Mouse (Mus musculus): Measurements from ENCODE around the gene Slc25a21. TPM values are rescaled to one million over a fixed set of nuclear protein-coding genes. Genes with fewer than 3 reads are reported as not detected.

Slc25a21 gene
- polyA plus RNA-seq, 1 experiment from 2014 or later, result 12.6 TPM

- DNase-seq (no peak), ATAC-seq (no peak)
- H3K9me3 ChIP-seq (ENCODE audit: low read length), result no peaks in the 10 kb centered on the region
- no peaks in the 10 kb centered on the region for H3K36me3 ChIP-seq (replicated peaks; ENCODE audit: insufficient read depth, low read length)
- H3K4me3 ChIP-seq (ENCODE audit: low read depth, low read length), result no peak overlapping the region
- no peak overlapping the region for H3K9ac ChIP-seq (replicated peaks)
- TF ChIP-seq CTCF (IDR thresholded peaks at IDR 0.05; ENCODE audit: low read depth), result no peak
- no peak for TF ChIP-seq EP300 (IDR thresholded peaks at IDR 0.05; ENCODE audit: low read depth)
- no peaks in the 10 kb centered on the region for H3K4me1 ChIP-seq (ENCODE audit: insufficient read depth)
- no peak overlapping the region for H3K27ac ChIP-seq (ENCODE audit: low read depth)
- WGBS (ENCODE audit: insufficient replicate concordance), result 84% methylated on average over 4 of the region's 4 CpGs
- no peak overlapping the region for H3K4me2 ChIP-seq (ENCODE audit: low read depth, low read length)
- H3K27me3 ChIP-seq (ENCODE audit: insufficient read depth, low read length), result no peaks in the 10 kb centered on the region
Observed at GRCm38 (mm10) chr12:56863873-56864562, 333.3 kb downstream of the Slc25a21 start.

- DNase-seq (no peak), ATAC-seq (no peak)
- H3K4me3 ChIP-seq (ENCODE audit: low read depth, low read length), result no peak overlapping the region
- WGBS (ENCODE audit: insufficient replicate concordance), result 53% methylated on average over 4 of the region's 4 CpGs
- TF ChIP-seq EP300 (IDR thresholded peaks at IDR 0.05; ENCODE audit: low read depth), result no peak
- TF ChIP-seq CTCF (IDR thresholded peaks at IDR 0.05; ENCODE audit: low read depth), result no peak
- H3K4me1 ChIP-seq (ENCODE audit: insufficient read depth), result no peaks in the 10 kb centered on the region
- H3K27me3 ChIP-seq (ENCODE audit: insufficient read depth, low read length), result no peaks in the 10 kb centered on the region
- H3K9ac ChIP-seq (replicated peaks), result no peak overlapping the region
- no peaks in the 10 kb centered on the region for H3K36me3 ChIP-seq (replicated peaks; ENCODE audit: insufficient read depth, low read length)
- no peak overlapping the region for H3K4me2 ChIP-seq (ENCODE audit: low read depth, low read length)
- no peak overlapping the region for H3K27ac ChIP-seq (ENCODE audit: low read depth)
- H3K9me3 ChIP-seq (ENCODE audit: low read length), result no peaks in the 10 kb centered on the region
Observed at GRCm38 (mm10) chr12:56852679-56853078, 344.6 kb downstream of the Slc25a21 start.

- no peak overlapping the region for H3K27ac ChIP-seq (ENCODE audit: low read depth)
- DNase-seq (no peak), ATAC-seq (no peak)
- H3K36me3 ChIP-seq (replicated peaks; ENCODE audit: insufficient read depth, low read length), result no peaks in the 10 kb centered on the region
- no peaks in the 10 kb centered on the region for H3K9me3 ChIP-seq (ENCODE audit: low read length)
- no peaks in the 10 kb centered on the region for H3K4me1 ChIP-seq (ENCODE audit: insufficient read depth)
- WGBS (ENCODE audit: insufficient replicate concordance), result 61% methylated on average over 3 of the region's 3 CpGs
- H3K4me3 ChIP-seq (ENCODE audit: low read depth, low read length), result no peak overlapping the region
- no peaks in the 10 kb centered on the region for H3K27me3 ChIP-seq (ENCODE audit: insufficient read depth, low read length)
- H3K4me2 ChIP-seq (ENCODE audit: low read depth, low read length), result no peak overlapping the region
- no peak for TF ChIP-seq CTCF (IDR thresholded peaks at IDR 0.05; ENCODE audit: low read depth)
- TF ChIP-seq EP300 (IDR thresholded peaks at IDR 0.05; ENCODE audit: low read depth), result no peak
- no peak overlapping the region for H3K9ac ChIP-seq (replicated peaks)
Observed at GRCm38 (mm10) chr12:56851464-56851863, 345.8 kb downstream of the Slc25a21 start.

DNA sequence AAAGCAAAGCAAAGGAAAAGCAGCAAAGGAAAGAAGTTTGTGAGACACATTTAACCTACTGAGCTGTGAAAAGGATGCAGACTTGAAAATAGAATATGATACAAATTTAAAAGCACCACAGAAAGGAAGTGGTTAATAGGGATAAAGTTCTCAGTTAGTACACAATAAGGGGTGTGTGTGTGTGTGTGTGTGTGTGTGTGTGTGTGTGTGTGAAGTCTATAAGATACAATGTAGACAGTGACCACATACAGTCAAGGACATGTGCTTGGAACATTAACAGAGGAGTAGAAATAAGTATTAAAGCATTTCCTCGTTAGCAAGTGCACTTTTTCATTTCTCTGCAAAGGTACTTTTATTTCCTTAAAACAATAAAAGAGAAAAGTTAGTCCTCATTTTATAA lies 367.3 kb downstream of the Slc25a21 start:
- H3K36me3 ChIP-seq (replicated peaks; ENCODE audit: insufficient read depth, low read length), result no peaks in the 10 kb centered on the region
- 78% methylated on average over 1 of the region's 1 CpGs for WGBS (ENCODE audit: insufficient replicate concordance)

GRCm38 (mm10) chr12:56829455-56829883 lies 367.8 kb downstream of the Slc25a21 start:
- Histone ChIP-seq H3K27ac (ENCODE audit: low read depth) (no peak overlapping the region), H3K9me3 (ENCODE audit: low read length) (no peaks in the 10 kb centered on the region), H3K36me3 (replicated peaks; ENCODE audit: insufficient read depth, low read length) (no peaks in the 10 kb centered on the region), H3K4me2 (ENCODE audit: low read depth, low read length) (no peak overlapping the region), H3K27me3 (ENCODE audit: insufficient read depth, low read length) (no peaks in the 10 kb centered on the region), H3K4me1 (ENCODE audit: insufficient read depth) (no peaks in the 10 kb centered on the region), H3K4me3 (ENCODE audit: low read depth, low read length) (no peak overlapping the region), H3K9ac (replicated peaks) (no peak overlapping the region)
- WGBS (ENCODE audit: insufficient replicate concordance), result 43% methylated on average over 5 of the region's 5 CpGs
- DNase-seq, result no peak
- TF ChIP-seq EP300 (IDR thresholded peaks at IDR 0.05; ENCODE audit: low read depth) (no peak), CTCF (IDR thresholded peaks at IDR 0.05; ENCODE audit: low read depth) (no peak)
- ATAC-seq, result no peak

More for the DNA sequence above, 367.3 kb downstream of the Slc25a21 start:
- Histone ChIP-seq H3K27ac (ENCODE audit: low read depth) (no peak overlapping the region), H3K9ac (replicated peaks) (no peak overlapping the region), H3K4me1 (ENCODE audit: insufficient read depth) (no peaks in the 10 kb centered on the region), H3K9me3 (ENCODE audit: low read length) (no peaks in the 10 kb centered on the region), H3K4me3 (ENCODE audit: low read depth, low read length) (no peak overlapping the region), H3K4me2 (ENCODE audit: low read depth, low read length) (no peak overlapping the region), H3K27me3 (ENCODE audit: insufficient read depth, low read length) (no peaks in the 10 kb centered on the region)
- no peak for DNase-seq
- no peak for ATAC-seq
- TF ChIP-seq CTCF (IDR thresholded peaks at IDR 0.05; ENCODE audit: low read depth) (no peak), EP300 (IDR thresholded peaks at IDR 0.05; ENCODE audit: low read depth) (no peak)

DNA sequence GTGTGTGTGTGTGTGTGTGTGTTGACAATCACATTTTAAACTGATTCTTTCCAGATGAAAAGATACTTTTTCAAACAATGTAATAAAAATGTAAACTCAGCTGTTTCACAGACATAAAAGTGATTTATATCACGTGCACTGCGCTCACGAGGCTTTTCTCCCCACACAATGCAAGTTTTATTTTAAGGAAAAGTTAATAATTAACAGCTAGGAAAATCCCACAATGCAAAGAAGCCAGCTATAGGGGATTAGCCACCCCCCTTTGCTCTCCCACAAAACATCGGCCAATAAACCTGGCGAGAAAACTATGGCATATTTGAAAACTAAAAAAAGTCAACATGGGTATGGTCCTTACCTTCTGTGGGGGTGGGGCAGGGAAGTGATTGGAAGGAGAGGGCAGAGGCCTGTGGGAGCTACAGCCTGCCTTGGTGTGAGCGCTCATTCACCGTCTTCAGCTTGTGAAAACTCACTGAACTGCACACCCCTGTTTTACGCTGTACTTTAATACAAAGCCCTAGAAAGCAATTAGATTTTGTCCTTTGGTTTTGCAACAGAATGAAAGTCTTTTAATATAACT lies 369.4 kb downstream of the Slc25a21 start:
- Histone ChIP-seq H3K4me1 (ENCODE audit: insufficient read depth) (no peaks in the 10 kb centered on the region), H3K36me3 (replicated peaks; ENCODE audit: insufficient read depth, low read length) (no peaks in the 10 kb centered on the region), H3K4me3 (ENCODE audit: low read depth, low read length) (no peak overlapping the region), H3K9ac (replicated peaks) (no peak overlapping the region), H3K9me3 (ENCODE audit: low read length) (no peaks in the 10 kb centered on the region), H3K27ac (ENCODE audit: low read depth) (no peak overlapping the region), H3K27me3 (ENCODE audit: insufficient read depth, low read length) (no peaks in the 10 kb centered on the region), H3K4me2 (ENCODE audit: low read depth, low read length) (no peak overlapping the region)
- WGBS (ENCODE audit: insufficient replicate concordance), result 80% methylated on average over 8 of the region's 8 CpGs
- ATAC-seq (no peak), DNase-seq (no peak)
- TF ChIP-seq EP300 (IDR thresholded peaks at IDR 0.05; ENCODE audit: low read depth) (no peak), CTCF (IDR thresholded peaks at IDR 0.05; ENCODE audit: low read depth) (no peak)

Data from liver, postnatal 0 days (tissue).